Mouse (Mus musculus): ENCODE measurements around the gene Atp5d.

Atp5d gene

DNA sequence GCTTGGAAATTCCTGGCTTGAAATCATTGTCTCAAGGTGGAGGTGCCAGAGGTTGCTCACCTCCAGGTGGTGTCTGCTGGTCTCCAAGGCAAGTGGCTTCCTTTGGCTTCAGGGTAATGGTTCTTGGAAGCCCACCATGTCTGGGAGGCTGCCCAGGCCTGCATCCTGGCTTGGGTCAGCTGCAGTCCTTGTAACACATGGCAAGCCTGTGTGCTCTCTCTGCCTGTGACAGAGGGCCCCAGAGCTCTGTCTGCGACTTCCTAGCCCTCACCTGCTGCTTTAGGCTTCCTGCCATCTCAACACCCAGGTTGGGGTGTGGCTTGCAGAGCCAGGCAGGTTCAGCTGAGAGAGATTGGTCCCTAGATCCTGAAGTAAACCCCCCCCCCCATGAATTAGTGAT is 20.7 kb upstream of the Atp5d start:
- DNase-seq: no peak

DNA sequence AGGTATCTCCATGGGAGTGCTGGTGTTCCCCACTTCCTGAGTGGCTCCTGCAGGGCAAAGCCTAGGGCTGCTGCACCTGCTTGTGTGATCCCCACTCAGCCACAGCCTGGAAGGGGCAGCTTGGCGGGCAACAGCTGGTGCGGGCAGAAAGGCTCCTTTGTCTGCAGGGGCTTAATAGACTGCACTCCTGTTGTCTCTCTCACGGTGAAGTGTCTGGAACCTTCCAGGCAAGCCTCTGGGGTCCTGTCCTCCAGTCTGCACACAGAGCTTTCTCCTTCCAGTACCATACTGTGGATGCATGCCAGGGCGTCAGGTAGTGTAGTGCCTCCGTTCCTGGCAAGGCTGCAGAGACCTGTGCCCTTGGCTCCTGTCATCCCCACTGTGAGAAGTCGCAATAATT is 19.9 kb upstream of the Atp5d start:
- no peak for DNase-seq

DNA sequence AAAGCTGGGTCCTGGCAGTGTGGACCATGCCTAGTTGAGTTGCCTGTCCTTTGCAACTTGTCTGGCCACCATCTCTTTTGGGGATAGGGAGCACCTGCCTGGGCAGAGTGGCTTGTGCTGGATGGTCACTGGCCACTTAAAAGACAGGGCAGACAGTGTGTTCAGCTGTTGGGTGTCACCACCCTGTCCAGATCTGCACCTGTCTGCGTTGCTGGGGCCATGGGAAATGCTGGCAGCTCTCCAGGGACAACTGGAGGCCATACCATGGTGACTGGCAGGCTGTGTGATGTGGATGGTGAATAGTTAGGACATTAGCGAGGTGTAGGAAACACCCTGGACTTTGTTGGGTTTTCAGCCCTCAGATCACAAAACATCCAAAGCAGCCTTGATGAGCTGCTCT is 18.3 kb upstream of the Atp5d start:
- no peak for DNase-seq

DNA sequence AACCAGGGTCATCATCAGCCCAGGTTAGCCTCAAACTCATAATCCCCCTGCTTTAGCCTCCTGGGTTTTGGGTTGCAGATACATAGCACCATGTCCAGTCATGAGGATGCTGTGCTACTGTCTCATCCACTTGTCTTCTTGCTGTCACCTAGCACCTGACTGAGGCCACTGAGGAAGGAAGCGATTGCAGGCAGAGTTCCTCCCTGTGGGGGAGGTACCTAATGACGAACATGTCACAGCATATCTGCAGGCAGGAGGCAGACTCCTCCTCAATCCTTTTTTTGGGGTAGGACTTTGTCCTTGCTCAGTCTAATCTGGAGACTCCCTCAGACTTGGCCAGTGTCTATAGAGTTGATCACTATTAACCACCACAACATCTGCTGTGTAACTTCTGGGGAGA is 16.8 kb upstream of the Atp5d start:
- DNase-seq: no peak

DNA sequence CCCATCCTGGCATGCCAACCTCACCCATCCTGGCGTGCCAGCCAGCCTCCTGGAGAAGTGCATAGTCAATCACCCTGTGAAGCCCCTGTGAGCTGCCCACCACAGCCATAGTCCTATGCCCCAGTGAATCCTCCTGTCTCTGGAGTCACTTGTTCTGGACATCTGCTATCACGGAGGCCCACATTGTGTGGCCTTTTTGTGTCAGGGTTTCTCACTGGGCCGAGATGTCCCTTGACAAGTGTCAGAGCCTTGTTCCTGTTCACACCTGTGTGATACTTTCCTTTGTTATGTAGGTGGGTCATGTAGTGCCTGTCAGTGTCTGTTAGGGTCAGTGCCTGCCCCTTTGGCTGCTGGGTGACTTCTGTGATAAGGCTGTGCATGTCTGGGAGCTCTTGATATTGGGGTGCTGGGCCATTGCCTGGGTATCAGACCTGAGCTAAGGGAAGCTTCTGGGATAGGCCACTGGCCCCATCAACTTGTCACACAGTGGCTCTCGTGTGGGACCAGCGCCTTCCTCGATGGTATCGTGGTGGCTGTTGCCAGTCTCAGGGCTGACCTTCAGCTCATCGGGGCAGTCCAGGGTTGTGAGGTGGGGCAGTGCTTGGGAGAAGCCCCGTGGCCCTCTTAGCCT is 14.4 kb upstream of the Atp5d start:
- DNase-seq: no peak

DNA sequence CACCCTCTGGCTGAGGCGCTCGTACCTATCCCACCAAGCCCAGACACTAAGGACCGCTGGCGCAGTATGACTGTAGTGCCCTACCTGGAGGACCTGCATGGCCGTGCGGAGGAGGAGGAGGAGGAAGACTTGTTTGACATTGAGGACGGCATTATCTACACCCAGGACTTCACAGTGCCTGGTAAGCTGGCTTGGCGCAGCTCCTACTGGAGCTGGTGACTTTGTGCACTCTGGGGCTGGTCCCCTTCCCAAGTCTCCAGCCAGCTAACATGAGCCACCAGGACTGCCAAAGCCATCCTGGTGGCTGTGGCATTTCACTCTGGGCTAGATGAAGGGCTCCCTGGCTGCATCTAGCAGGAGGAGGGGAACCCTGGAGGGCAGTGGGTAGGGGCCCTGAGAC is 10.5 kb upstream of the Atp5d start:
- no peak for DNase-seq

DNA sequence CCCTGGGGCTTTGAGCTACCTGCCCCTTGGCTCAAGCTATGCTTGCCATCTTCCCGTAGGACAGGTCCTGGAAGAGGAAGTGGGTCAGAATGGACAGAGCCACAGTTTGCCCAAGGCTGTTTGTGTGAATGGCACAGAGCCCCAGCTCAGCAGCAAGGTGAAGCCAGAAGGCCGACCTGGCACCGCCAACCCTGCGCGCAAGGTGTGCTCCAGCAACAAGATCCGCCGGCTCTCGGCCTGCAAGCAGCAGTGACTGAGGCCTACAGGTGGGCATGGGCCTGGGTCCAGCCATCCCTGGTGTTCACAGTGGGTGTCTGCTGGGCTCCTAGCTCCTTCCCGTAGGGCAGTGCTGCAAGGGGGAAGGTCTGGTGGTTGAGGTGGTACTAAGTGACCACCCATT is 8.6 kb upstream of the Atp5d start:
- DNase-seq: peak; percentile 29

DNA sequence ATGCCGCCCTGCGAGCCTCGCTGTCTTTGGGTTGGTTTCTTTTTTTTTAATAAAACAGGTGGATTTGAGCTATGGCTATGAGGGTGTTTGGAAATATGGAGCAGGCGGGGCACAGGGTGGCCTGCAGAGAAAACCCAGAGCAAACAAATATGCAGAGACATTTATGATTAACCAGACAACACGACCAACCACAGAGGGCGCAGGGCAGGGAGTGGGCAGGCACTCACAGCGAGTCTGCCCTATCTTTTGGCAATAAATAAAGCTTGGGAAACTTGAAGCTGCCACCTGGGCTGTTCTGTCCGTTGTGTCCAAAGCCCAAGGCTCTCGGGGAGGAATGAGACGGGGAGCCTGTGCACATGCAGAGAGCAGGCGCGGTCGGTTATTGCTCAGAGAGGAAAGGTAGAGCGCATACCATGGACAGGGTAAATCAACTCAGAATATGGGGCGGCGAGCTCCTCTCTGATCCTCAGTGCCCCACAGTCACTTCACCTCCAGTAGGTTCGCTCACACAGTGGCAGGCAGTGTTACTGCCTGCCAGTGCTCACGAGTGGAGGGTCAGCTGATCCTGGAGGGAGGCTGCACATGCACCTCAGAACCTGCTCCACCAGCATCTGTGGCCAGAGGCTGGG is 7.9 kb upstream of the Atp5d start:
- peak; percentile 74 for DNase-seq

DNA sequence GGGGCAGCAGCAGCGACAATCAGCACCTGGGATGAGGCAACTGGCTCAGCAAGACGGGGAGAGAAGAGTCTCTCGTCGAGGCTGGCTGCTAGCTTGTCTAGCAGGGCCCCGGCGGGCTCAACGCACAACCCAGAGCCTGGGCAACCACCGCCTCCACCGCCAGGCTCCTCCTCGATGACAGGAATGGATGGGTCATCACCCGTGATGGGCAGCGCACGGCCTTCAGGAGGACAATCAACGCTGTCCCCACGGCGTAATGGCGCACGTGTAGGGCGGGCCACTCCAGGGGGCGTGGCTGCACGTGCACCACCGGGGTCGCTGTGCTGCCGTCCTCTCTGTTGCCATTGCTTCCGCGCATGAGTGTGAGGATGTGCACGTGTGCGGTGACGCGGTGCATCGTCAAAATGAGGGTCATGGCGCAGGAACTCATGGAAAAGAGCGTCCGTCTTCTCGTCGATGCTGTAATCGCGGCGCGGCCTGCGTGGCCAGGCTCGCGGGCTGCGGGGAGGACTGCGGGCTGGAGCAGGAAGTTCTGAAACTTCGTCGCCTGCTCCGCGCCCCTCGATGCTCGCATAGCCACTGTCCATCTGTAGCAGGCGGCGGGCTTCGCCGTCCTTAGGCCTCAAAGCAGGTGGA is 7.0 kb upstream of the Atp5d start:
- DNase-seq: no peak

DNA sequence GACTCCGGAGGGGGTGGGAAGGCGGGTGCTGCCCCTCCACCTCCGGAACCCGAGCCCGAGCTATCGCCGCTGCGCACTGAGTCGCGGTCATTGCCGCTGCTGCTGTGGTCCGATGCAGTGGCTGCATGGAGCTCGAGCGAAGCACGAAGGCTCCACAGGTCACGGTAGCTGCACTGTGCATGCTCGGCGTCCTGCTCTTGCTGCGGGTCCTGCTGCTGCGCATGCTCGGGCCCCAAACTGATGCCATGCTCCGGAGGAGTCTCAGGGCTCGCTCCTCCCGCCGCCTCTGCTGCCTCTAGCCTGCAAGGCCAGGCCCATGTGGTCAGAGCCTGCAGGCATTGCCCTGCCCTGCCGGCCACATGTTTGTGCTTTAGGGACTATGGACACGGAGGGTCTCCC is 6.5 kb upstream of the Atp5d start:
- DNase-seq: no peak

DNA sequence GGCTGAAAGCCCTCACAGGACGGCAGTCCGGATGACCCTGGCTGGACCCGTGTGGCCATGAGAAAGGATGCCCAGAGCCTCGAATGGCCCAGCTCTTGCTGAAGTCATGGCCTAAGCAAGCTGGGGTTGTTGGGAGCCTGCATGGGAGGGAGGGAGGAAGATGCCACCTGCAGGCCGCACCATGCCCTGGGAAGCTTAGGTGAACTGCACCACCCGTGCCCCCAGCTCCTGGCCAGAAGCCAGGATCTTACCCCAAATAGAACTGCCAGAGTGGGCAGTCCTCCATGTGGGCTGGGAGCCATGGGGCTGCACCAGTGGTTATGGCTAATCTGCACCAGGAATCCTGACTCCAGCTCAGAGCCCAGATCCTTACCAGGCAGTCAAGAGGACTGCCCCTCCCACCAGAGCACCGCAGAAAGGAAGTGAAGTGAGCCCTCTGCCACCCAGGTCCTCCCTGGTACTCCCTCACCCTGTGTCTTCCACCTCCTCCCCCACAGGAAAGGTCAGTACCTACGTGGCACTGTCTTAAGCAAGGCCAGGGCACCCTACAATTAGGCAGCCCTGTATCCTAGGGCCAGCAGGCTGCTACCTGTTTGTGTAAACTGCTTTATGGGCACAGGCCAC is 5.1 kb upstream of the Atp5d start:
- no peak for DNase-seq

DNA sequence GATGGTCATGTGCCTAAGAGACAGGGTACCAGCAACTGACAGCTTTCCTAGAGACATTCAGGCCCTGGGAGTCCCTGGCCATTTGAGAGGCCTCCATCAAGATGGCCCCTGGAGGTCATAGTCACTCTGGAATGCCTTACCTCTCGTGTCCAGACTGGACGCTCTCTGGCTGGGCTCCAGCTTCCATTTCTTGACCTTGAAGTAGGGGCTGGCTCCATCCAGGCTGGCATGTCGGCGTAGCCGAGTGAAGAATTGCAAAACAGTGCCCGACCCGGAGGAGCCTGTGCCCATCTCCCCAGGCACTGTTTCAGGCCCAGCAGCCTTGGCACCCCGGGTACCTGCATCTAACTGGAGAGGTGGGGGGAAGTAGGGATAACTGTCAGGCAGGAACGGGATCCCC is 4.0 kb upstream of the Atp5d start:
- DNase-seq: no peak

DNA sequence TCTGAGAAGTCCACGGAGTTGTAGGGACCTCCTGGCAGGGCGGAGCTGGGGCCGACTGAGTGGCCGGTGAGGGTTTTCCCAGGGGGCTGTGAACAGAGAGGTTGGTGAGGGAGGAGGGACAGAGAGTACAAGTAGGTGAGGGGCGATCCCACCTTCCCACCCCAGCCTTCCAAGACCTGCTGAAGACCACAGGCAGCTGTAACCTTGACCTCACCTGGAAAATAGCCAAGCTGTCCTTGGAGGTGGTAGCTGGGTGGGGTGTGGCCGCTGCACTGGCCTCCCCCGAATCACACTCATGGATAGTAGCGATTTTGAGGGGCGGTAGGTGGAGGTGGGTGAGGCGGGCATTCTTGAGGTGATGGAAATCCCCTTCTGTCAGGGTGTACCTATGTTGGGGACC is 3.3 kb upstream of the Atp5d start:
- no peak for DNase-seq

DNA sequence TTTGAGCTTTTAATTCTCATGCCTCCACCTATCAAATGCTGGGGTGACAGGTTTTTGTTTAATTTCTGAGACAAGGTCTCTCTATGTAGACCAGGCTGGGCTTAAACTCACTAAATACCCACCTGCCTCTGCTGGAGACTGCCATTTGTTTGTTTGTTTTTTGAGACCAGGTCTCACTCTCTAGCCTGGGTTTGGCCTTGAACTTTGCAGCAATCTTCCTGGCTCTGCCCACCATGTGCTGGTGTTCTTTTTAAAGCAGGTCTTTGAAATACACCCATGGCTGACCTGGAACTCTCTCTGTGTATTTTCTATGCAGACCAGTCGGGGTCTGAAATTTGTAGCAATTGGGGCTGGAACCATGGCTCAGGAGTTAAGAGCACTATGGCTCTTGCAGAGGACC is 2.8 kb upstream of the Atp5d start:
- DNase-seq: no peak

DNA sequence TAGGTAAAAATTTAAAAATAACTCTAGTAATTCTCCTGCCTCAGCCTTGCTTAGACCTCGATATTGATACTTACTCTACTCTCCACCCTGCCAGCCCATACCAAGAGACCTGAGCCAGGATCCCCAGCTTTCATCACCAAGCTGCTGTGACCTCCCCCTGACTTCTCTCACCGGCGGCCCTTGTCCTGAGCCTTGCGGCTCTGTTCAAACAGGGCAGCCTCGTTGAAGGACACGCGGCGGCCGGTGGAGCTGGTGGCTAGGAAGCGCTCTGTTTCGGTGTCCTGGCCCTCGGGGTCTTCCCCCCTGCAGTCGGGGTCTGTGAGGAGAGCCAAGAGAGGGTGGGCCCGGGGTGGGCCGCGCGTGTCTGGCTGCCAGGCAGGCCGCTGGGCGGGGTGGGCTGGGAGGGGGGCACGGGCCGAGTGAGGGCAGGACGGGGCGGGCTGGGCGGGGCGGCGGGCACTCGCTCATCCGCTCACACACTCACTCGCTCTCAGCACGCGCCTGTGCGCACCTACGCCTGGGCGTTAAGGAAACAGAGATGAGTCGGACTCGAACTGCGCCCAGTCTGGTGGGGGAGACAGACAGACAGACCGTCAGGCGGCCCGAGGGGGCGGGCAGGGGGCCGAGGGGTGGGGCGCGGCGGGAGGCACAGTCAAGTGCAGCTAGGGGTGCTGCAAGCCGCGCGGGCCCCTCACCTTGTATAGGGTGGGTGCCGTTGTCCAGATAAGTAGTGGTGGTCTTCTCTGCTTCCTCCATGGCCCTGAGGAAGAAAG is 2.1 kb upstream of the Atp5d start:
- no peak for DNase-seq

DNA sequence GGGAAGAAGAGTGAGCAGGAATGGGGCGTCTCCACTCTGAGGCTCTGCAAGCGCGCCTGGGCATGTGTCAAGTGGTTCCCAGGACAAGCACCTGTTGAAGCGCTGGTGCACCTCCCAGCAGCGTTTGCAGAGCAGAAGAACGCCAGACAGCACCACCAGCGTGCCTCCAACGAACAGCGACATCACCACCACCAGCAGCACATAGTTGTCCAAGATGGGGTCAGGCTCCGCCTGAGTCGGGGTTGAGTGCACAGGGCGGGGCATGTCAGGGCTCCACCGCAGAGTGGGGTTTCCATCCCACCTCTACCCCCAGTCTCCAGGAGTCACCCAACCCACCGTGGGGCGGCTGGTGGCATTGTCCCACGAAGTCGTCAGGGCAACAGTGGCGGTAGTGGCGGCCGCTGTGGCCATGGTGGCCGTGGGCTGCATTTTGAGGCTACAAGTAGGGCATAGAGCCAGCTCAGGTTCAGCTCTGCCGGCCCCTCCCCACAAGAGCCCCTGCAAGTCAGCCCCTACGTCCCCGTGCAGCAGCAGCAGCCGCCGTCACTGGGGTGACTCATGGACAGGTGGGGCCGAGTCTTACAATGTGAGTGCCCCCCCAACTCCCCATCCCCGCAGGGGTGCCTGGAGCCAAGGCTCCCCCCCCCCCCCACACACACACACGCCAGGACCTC is 1.3 kb upstream of the Atp5d start:
- DNase-seq: no peak

DNA sequence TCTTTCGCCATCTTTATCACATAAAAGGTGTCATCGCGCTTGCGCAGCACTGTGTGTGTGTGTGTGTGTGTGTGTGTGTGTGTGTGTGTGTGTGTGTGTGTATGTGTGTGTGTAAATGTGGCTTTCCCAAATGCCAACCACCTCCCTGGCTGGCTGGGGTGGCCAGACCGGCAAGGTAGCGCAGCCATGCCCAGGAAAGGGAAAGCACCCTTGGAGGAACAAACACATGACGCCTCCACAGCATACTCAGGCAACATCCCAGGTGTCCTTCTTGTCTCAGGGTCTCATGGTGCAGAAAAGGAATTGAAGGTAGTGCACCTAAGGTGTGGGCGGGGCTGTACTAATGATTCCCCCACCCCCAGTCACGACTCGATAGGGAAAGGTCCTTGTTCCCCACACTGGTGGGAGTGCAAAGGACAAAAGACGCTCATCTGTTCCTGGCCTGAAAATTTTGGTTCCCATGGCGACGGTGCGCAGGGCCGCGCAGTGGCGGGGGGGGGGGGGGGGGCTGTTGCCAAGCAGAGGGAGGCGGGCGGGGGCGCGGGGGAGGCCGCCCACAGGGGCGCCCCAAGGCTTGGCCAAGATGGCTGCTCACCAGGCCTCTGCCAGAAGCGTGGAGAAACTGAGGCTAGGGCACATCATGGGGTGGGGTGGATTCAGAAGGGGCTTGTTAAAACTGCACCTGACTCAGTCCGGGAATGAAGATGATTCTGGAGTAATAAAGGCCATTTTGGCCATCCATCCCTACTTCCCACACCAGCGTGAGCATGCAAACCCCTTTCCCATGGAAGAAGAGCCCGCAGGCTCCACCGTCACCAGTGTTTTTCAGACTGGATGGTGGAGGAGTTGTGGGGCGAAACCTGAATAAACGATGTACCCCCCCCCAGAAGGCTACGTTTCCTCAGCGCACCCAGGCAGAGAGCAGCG is 543 bp upstream of the Atp5d start:
- DNase-seq: no peak

DNA sequence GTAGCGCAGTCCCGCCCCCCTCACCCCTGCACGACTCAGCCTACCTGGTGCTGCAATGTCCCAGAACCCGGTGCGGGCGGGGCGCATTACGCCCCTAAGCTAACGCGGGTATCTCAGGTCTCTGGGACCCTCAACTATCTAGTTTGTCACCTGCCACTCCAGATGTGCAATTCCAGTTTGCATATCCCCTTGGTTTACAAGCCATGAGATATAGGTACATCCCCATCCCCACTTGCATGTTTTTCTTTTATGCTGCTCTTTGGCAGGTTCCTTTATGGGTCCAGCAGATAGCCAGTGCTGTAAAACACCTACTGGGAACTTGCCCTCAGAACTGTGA is 975 bp downstream of the Atp5d start:
- no peak for DNase-seq

DNA sequence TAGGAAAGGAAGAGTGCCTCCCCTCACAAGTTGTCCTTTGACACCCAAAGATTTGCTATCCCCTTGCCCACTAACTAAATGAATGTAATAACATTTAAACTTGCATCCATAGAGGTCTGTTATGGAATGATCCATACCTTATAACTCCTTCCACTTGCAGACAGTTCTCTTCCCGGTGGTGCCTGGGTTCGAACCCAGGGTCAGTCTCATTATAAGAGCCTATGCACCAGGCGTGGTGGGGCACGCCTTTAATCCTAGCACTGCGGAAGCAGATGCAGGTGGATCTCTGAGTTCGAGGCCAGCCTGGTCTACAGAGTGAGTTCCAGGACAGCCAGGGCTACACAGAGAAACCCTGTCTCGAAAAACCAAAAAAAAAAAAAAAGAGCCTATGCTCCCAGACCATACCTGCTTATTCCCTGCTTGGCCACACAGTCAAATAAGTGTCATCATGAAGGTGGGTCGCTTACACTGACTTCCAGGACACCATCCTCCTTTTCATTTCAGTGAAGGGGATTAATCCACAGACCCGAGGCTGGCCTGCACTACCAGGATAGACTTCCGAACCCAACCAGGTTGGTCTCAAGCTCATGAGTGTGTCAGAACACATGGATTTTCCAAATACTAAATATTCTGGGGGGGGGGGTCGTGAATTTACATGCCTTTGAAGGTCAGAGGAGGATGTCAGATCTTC is 1.7 kb downstream of the Atp5d start:
- DNase-seq: no peak

DNA sequence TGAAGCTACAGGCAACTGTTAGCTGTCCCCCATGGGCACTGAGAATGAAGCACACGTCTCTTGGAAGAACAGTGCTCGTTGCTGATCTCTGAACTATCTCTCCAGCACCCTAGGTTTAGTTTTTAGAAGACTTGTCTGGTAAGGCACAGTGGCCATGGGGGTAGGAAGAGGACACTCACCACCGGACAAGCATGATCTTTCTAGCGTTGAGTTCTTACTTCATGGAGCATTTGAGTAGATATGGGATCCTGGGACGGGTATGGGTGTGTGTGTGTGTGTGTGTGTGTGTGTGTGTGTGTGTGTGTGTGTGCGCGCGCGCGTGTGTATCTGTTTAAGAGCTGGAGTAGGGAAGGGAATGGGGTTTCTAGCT is 2.2 kb downstream of the Atp5d start, which contains the start of gene Cbarp:
Gene Cbarp (minus strand): TSS at position 170 of the 370 bp plus-strand sequence.
- DNase-seq: no peak

DNA sequence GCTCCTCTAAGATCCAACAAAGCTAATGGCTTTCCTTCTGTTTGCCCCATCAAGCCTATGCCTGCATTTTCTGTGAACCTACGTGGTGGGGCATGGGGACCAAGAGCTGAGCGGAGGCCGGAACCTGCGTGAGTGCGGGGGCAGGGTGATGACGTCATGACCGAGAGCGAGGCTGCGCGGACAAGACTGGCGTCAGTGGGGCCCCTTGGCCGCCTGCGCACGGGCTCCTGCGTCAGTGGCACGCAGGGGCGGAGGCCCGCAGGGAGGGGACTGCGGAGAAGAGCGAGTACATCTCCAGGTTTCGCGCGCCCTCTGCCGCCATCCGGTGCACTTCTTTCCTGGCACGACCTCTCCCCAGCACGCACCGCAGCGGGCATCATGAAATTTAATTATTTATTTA is 2.8 kb downstream of the Atp5d start:
- DNase-seq: peak; percentile 95

Data from kidney, adult 18-20 months (tissue).